Mouse (Mus musculus): Measurements from ENCODE around the gene Shc2. TPM values are rescaled to one million over a fixed set of nuclear protein-coding genes. Genes with fewer than 3 reads are reported as not detected.
A peak's percentile ranks its signal among the peaks of the same experiment; 100 is the strongest.

Gene Shc2
- polyA plus RNA-seq, 1 experiment: 2.3 TPM

GRCm38 (mm10) chr10:79649070-79649751, 11.5 kb upstream of the Shc2 start:
- TF ChIP-seq SRF (IDR thresholded peaks at IDR 0.05; ENCODE audit: control insufficient read depth, insufficient read length, low read depth): no peak
- no peak for TF ChIP-seq REST (IDR thresholded peaks at IDR 0.05; ENCODE audit: insufficient read depth, insufficient read length)
- TF ChIP-seq TCF12 (IDR thresholded peaks at IDR 0.05; ENCODE audit: insufficient read depth, poor library complexity, severe bottlenecking): no peak
- peaks cover 37% of the 10 kb centered on the region for H3K27me3 ChIP-seq (ENCODE audit: control insufficient read depth, insufficient read depth, insufficient read length)
- H3K79me2 ChIP-seq (ENCODE audit: control insufficient read depth, insufficient read depth): no peaks in the 10 kb centered on the region
- no peak overlapping the region for H3K4me2 ChIP-seq (ENCODE audit: low read depth)
- H3K4me3 ChIP-seq: no peak overlapping the region
- H3ac ChIP-seq (ENCODE audit: control insufficient read depth, insufficient read length): no peak overlapping the region
- no peaks in the 10 kb centered on the region for H3K36me3 ChIP-seq (ENCODE audit: control insufficient read depth, insufficient read depth)

- peaks cover 32% of the 10 kb centered on the region for H3K27me3 ChIP-seq (ENCODE audit: control insufficient read depth, insufficient read depth, insufficient read length)
- H3K4me2 ChIP-seq (ENCODE audit: low read depth): no peak within 1 kb of the TSS
- no peaks in the 10 kb centered on the region for H3K36me3 ChIP-seq (ENCODE audit: control insufficient read depth, insufficient read depth)
- no peak within 1 kb of the TSS for H3K4me3 ChIP-seq
- H3K79me2 ChIP-seq (ENCODE audit: control insufficient read depth, insufficient read depth): no peaks in the 10 kb centered on the region
- TF ChIP-seq POLR2A (IDR thresholded peaks at IDR 0.05; ENCODE audit: insufficient read length, low read depth) (no peak), TCF3 (IDR thresholded peaks at IDR 0.05; ENCODE audit: insufficient read length, low read depth) (no peak), MYOG (IDR thresholded peaks at IDR 0.05; ENCODE audit: control insufficient read depth in 1 of 3, insufficient read depth in 1 of 3, insufficient read length in 2 of 3, low read depth in 2 of 3) (no peak), TCF12 (IDR thresholded peaks at IDR 0.05; ENCODE audit: insufficient read depth, poor library complexity, severe bottlenecking) (no peak), MYOD1 (IDR thresholded peaks at IDR 0.05; ENCODE audit: control insufficient read depth in 1 of 3, insufficient read length in 2 of 3, low read depth in 2 of 3) (no peak), SRF (IDR thresholded peaks at IDR 0.05; ENCODE audit: control insufficient read depth, insufficient read length, low read depth) (no peak), MAX (IDR thresholded peaks at IDR 0.05; ENCODE audit: low read depth) (no peak), USF1 (IDR thresholded peaks at IDR 0.05; ENCODE audit: low read depth) (no peak), E2F4 (IDR thresholded peaks at IDR 0.05; ENCODE audit: insufficient read depth) (no peak), POLR2AphosphoS2 (IDR thresholded peaks at IDR 0.05; ENCODE audit: insufficient read length, low read depth) (no peak), REST (IDR thresholded peaks at IDR 0.05; ENCODE audit: insufficient read depth, insufficient read length) (no peak), CEBPB (IDR thresholded peaks at IDR 0.05; ENCODE audit: insufficient read depth, poor library complexity, severe bottlenecking) (no peak)
- no peak within 1 kb of the TSS for H3ac ChIP-seq (ENCODE audit: control insufficient read depth, insufficient read length)
Measured at GRCm38 (mm10) chr10:79645711-79646110, 8.0 kb upstream of the Shc2 start, which contains the start of gene Odf3l2. Gene Odf3l2, minus strand, starts transcription at chr10:79645738.

- no peak overlapping the region for H3ac ChIP-seq (ENCODE audit: control insufficient read depth, insufficient read length)
- H3K27me3 ChIP-seq (ENCODE audit: control insufficient read depth, insufficient read depth, insufficient read length): peaks cover 24% of the 10 kb centered on the region
- peak overlapping the region; percentile 14 for H3K4me3 ChIP-seq
- no peaks in the 10 kb centered on the region for H3K36me3 ChIP-seq (ENCODE audit: control insufficient read depth, insufficient read depth)
- TF ChIP-seq SRF (IDR thresholded peaks at IDR 0.05; ENCODE audit: control insufficient read depth, insufficient read length, low read depth) (no peak), TCF3 (IDR thresholded peaks at IDR 0.05; ENCODE audit: insufficient read length, low read depth) (no peak), MYOG (IDR thresholded peaks at IDR 0.05; ENCODE audit: control insufficient read depth in 1 of 3, insufficient read depth in 1 of 3, insufficient read length in 2 of 3, low read depth in 2 of 3) (no peak), REST (IDR thresholded peaks at IDR 0.05; ENCODE audit: insufficient read depth, insufficient read length) (no peak), E2F4 (IDR thresholded peaks at IDR 0.05; ENCODE audit: insufficient read depth) (no peak), TCF12 (IDR thresholded peaks at IDR 0.05; ENCODE audit: insufficient read depth, poor library complexity, severe bottlenecking) (no peak), POLR2A (IDR thresholded peaks at IDR 0.05; ENCODE audit: insufficient read length, low read depth) (no peak)
- no peaks in the 10 kb centered on the region for H3K79me2 ChIP-seq (ENCODE audit: control insufficient read depth, insufficient read depth)
- H3K4me2 ChIP-seq (ENCODE audit: low read depth): peak overlapping the region; percentile 79
Measured at GRCm38 (mm10) chr10:79638486-79639204, 927 bp upstream of the Shc2 start.

GRCm38 (mm10) chr10:79636287-79636686, 1.4 kb downstream of the Shc2 start:
- Histone ChIP-seq H3K4me3 (no peak overlapping the region), H3K27me3 (ENCODE audit: control insufficient read depth, insufficient read depth, insufficient read length) (peaks cover 16% of the 10 kb centered on the region), H3K4me2 (ENCODE audit: low read depth) (no peak overlapping the region)

More at GRCm38 (mm10) chr10:79636287-79636686, 1.4 kb downstream of the Shc2 start:
- H3K36me3 ChIP-seq (ENCODE audit: control insufficient read depth, insufficient read depth): no peaks in the 10 kb centered on the region
- no peaks in the 10 kb centered on the region for H3K79me2 ChIP-seq (ENCODE audit: control insufficient read depth, insufficient read depth)
- TF ChIP-seq REST (IDR thresholded peaks at IDR 0.05; ENCODE audit: insufficient read depth, insufficient read length): no peak
- TF ChIP-seq MYOG (IDR thresholded peaks at IDR 0.05; ENCODE audit: control insufficient read depth in 1 of 3, insufficient read depth in 1 of 3, insufficient read length in 2 of 3, low read depth in 2 of 3): no peak
- TF ChIP-seq POLR2A (IDR thresholded peaks at IDR 0.05; ENCODE audit: insufficient read length, low read depth): no peak
- TF ChIP-seq USF1 (IDR thresholded peaks at IDR 0.05; ENCODE audit: low read depth): no peak
- no peak for TF ChIP-seq TCF3 (IDR thresholded peaks at IDR 0.05; ENCODE audit: insufficient read length, low read depth)
- no peak for TF ChIP-seq SRF (IDR thresholded peaks at IDR 0.05; ENCODE audit: control insufficient read depth, insufficient read length, low read depth)
- no peak for TF ChIP-seq CEBPB (IDR thresholded peaks at IDR 0.05; ENCODE audit: insufficient read depth, poor library complexity, severe bottlenecking)
- no peak overlapping the region for H3ac ChIP-seq (ENCODE audit: control insufficient read depth, insufficient read length)
